In the genomic region with DNA sequence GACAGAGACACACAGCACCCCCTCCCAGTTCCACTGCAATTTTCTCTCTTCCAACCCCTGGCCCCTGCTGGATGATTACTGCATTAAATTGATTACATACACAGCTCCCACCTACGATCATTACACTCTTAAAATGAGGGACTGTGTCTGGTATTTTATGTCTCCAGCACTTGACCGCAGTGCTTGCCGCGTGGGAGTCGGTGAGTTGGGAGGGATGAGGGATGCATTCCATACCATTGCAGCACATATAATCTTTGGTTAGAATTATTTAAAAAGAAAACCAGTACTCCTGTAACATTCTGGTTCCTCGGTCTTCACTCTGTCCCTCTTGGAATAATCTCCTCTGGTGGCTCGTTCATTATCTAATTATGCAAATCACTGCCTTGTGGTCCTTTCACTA, we compare ENCODE assay signal across 11 mouse cellular contexts.
"Had no signal": no experiment of that assay in that cellular context is flagged by ENCODE, and none has a peak within 500 bp of the region (broad histone marks: within the 10 kb centered on the region; RNA-seq: fewer than 3 reads in every experiment).

No protein-coding gene starts in this region.

- H3K4me1 ChIP-seq: stomach, embryonic 15.5 days had no signal

- H3K9ac ChIP-seq: limb, embryonic 13.5 days; liver, embryonic 14.5 days; stomach, embryonic 15.5 days had no signal

- DNase-seq: kidney, adult 9 months; kidney, postnatal 14 days; left cerebral cortex, postnatal 4 days; lung, adult 18-20 months; right cerebral cortex, postnatal 14 days; thymus, postnatal 36 days had no signal

- H3K27ac ChIP-seq: limb, embryonic 13.5 days; liver, embryonic 14.5 days; stomach, embryonic 15.5 days had no signal

- H3K4me3 ChIP-seq: limb, embryonic 13.5 days; myocyte; stomach, embryonic 15.5 days had no signal

- H3K36me3 ChIP-seq: limb, embryonic 13.5 days; stomach, embryonic 15.5 days had no signal

- ATAC-seq: intestine, embryonic 16.5 days had no signal

- H3K4me2 ChIP-seq: limb, embryonic 13.5 days; stomach, embryonic 15.5 days had no signal

- H3K9me3 ChIP-seq: limb, embryonic 13.5 days; stomach, embryonic 15.5 days had no signal

- H3K27me3 ChIP-seq: stomach, embryonic 15.5 days had no signal
